Mouse (Mus musculus) MEL (cell line): Measurements from ENCODE around the gene C1galt1c1. TPM values are rescaled to one million over a fixed set of nuclear protein-coding genes. Genes with fewer than 3 reads are reported as not detected.

ENCODE experiments used
- DNase-seq: peaks from one replicate; pipeline ENCODE4 v3.0.0; 2011; ENCODE audit warnings: low read depth, low spot score
- H3K27ac ChIP-seq: 2 replicates; pipeline ENCODE4 v1.5.1; 2012; ENCODE audit warnings: low read depth, mild to moderate bottlenecking, control low read depth, low read length, moderate library complexity; ENCODE audit not compliant: control insufficient read depth
- H3K27me3 ChIP-seq, 2 experiments: fragments of 150-350 bp in 1 of 2; sonication (generic) in 1 of 2; 2 replicates each; pipeline ENCODE4 v1.6.1; 2012; ENCODE audit warnings: low read length in 2 of 2, mild to moderate bottlenecking in 2 of 2, improper control_type of control experiment in 1 of 2, moderate library complexity in 1 of 2; ENCODE audit not compliant: insufficient read depth in 2 of 2, control insufficient read depth in 1 of 2
- H3K36me3 ChIP-seq, 2 experiments: 2 replicates each; pipeline ENCODE4 v1.6.1; 2012 to 2014; ENCODE audit warnings: low read length in 2 of 2, improper control_type of control experiment in 1 of 2, inconsistent platforms in 1 of 2, mild to moderate bottlenecking in 1 of 2; ENCODE audit not compliant: insufficient read depth in 2 of 2, control insufficient read depth in 1 of 2
- H3K4me1 ChIP-seq, 2 experiments: fragments of 150-350 bp in 1 of 2; sonication (generic) in 1 of 2; 2 replicates each; pipeline ENCODE4 v1.6.1; 2012; ENCODE audit warnings: low read length in 2 of 2, improper control_type of control experiment in 1 of 2, mild to moderate bottlenecking in 1 of 2; ENCODE audit not compliant: insufficient read depth in 2 of 2, control insufficient read depth in 1 of 2
- H3K4me3 ChIP-seq, 2 experiments: fragments of 150-350 bp in 1 of 2; sonication (generic) in 1 of 2; 2 replicates each; pipeline ENCODE4 v1.5.1; 2012; ENCODE audit warnings: low read depth in 2 of 2, low read length in 2 of 2, mild to moderate bottlenecking in 2 of 2, moderate library complexity in 2 of 2, control low read depth in 1 of 2, improper control_type of control experiment in 1 of 2; ENCODE audit not compliant: control insufficient read depth in 1 of 2, insufficient read depth in 1 of 2
- H3K79me2 ChIP-seq: 2 replicates; pipeline ENCODE4 v1.6.1; 2012; ENCODE audit warnings: mild to moderate bottlenecking, low read length, moderate library complexity; ENCODE audit not compliant: control insufficient read depth, poor library complexity, insufficient read depth
- H3K9ac ChIP-seq: 2 replicates; pipeline ENCODE4 v1.6.1; 2012; ENCODE audit warnings: low read depth, mild to moderate bottlenecking, control low read depth, low read length, moderate library complexity; ENCODE audit not compliant: control insufficient read depth, poor library complexity, severe bottlenecking
- H3K9me3 ChIP-seq: fragments of 150-350 bp; sonication (generic); replicated peaks from 2 replicates; pipeline ENCODE4 v1.6.1; 2012; ENCODE audit warnings: mild to moderate bottlenecking, low read length, improper control_type of control experiment, moderate library complexity; ENCODE audit not compliant: insufficient read depth
- BHLHE40 ChIP-seq: IDR thresholded peaks from 2 replicates; pipeline ENCODE4 v1.6.1; 2012; ENCODE audit warnings: low read depth, mild to moderate bottlenecking, inconsistent platforms, low read length, improper control_type of control experiment, borderline replicate concordance
- CHD1 ChIP-seq: IDR thresholded peaks from 2 replicates; pipeline ENCODE4 v1.6.1; 2012; ENCODE audit warnings: low read depth, mild to moderate bottlenecking, inconsistent platforms, low read length, improper control_type of control experiment
- CHD2 ChIP-seq: IDR thresholded peaks from 2 replicates; pipeline ENCODE4 v1.6.1; 2011; ENCODE audit warnings: low read length, improper control_type of control experiment
- CTCF ChIP-seq, 3 experiments: IDR thresholded peaks in 2 of 3; conservative IDR thresholded peaks in 1 of 3; 2 replicates each; pipeline ENCODE4 v1.5.1; 2011 to 2012; ENCODE audit warnings: low read length in 3 of 3, low read depth in 2 of 3, mild to moderate bottlenecking in 2 of 3, improper control_type of control experiment in 1 of 3, inconsistent platforms in 1 of 3, mixed read lengths in 1 of 3, moderate library complexity in 1 of 3; ENCODE audit not compliant: control insufficient read depth in 1 of 3, insufficient read depth in 1 of 3, poor library complexity in 1 of 3, severe bottlenecking in 1 of 3
- E2F4 ChIP-seq: IDR thresholded peaks from 2 replicates; pipeline ENCODE4 v1.6.1; 2011; ENCODE audit warnings: low read depth, low read length, improper control_type of control experiment, borderline replicate concordance
- ELF1 ChIP-seq: IDR thresholded peaks from 2 replicates; pipeline ENCODE4 v1.6.1; 2014; ENCODE audit warnings: low read depth, mild to moderate bottlenecking, inconsistent platforms, low read length, improper control_type of control experiment, moderate library complexity
- EP300 ChIP-seq, 2 experiments: IDR thresholded peaks; 2 replicates each; pipeline ENCODE4 v1.6.1; 2011; ENCODE audit warnings: improper control_type of control experiment in 2 of 2, low read length in 2 of 2, low read depth in 1 of 2, mild to moderate bottlenecking in 1 of 2
- ETS1 ChIP-seq: IDR thresholded peaks from 2 replicates; pipeline ENCODE4 v1.6.1; 2012; ENCODE audit warnings: low read depth, mild to moderate bottlenecking, inconsistent platforms, low read length, improper control_type of control experiment, moderate library complexity
- GATA1 ChIP-seq: IDR thresholded peaks from 2 replicates; pipeline ENCODE4 v1.6.1; 2011; ENCODE audit warnings: low read depth, low read length, improper control_type of control experiment
- JUND ChIP-seq: IDR thresholded peaks from 2 replicates; pipeline ENCODE4 v1.6.1; 2011; ENCODE audit warnings: low read depth, mild to moderate bottlenecking, improper control_type of control experiment, low read length
- MAZ ChIP-seq: IDR thresholded peaks from 2 replicates; pipeline ENCODE4 v1.6.1; 2012; ENCODE audit warnings: low read depth, mild to moderate bottlenecking, inconsistent platforms, low read length, improper control_type of control experiment
- MXI1 ChIP-seq: IDR thresholded peaks from 2 replicates; pipeline ENCODE4 v1.6.1; 2011; ENCODE audit warnings: mild to moderate bottlenecking, low read depth, low read length, improper control_type of control experiment
- MYB ChIP-seq: IDR thresholded peaks from 2 replicates; pipeline ENCODE4 v1.6.1; 2011; ENCODE audit warnings: mild to moderate bottlenecking, low read depth, low read length, improper control_type of control experiment
- MYC ChIP-seq: IDR thresholded peaks from 2 replicates; pipeline ENCODE4 v1.6.1; 2011; ENCODE audit warnings: low read depth, mild to moderate bottlenecking, low read length, improper control_type of control experiment, moderate library complexity
- POLR2A ChIP-seq, 2 experiments: IDR thresholded peaks; 2 replicates each; pipeline ENCODE4 v1.6.1; 2011 to 2012; ENCODE audit warnings: low read length in 2 of 2, mild to moderate bottlenecking in 2 of 2, control low read depth in 1 of 2, improper control_type of control experiment in 1 of 2, low read depth in 1 of 2, moderate library complexity in 1 of 2; ENCODE audit not compliant: control insufficient read depth in 1 of 2, insufficient read depth in 1 of 2, poor library complexity in 1 of 2
- POLR2AphosphoS5 ChIP-seq: IDR thresholded peaks from 2 replicates; pipeline ENCODE4 v1.6.1; 2012; ENCODE audit warnings: low read depth, borderline replicate concordance, mild to moderate bottlenecking, inconsistent platforms, low read length, moderate library complexity, mixed read lengths
- RAD21 ChIP-seq: IDR thresholded peaks from 2 replicates; pipeline ENCODE4 v1.6.1; 2011; ENCODE audit warnings: mild to moderate bottlenecking, low read depth, low read length, improper control_type of control experiment
- SIN3A ChIP-seq: IDR thresholded peaks from 2 replicates; pipeline ENCODE4 v1.6.1; 2012; ENCODE audit warnings: low read length, improper control_type of control experiment, inconsistent platforms
- TAL1 ChIP-seq: IDR thresholded peaks from 2 replicates; pipeline ENCODE4 v1.6.1; 2012; ENCODE audit warnings: mild to moderate bottlenecking, inconsistent platforms, low read length, moderate library complexity, mixed read lengths
- ZKSCAN1 ChIP-seq: IDR thresholded peaks from 2 replicates; pipeline ENCODE4 v1.6.1; 2012; ENCODE audit warnings: low read depth, mild to moderate bottlenecking, inconsistent platforms, low read length, improper control_type of control experiment, moderate library complexity
- ZMIZ1 ChIP-seq: IDR thresholded peaks from 2 replicates; pipeline ENCODE4 v1.6.1; 2012; ENCODE audit warnings: low read depth, mild to moderate bottlenecking, inconsistent platforms, low read length, improper control_type of control experiment, moderate library complexity
- polyA plus RNA-seq, 2 experiments: library from polyadenylated mRNA; stranded (reverse) in 1 of 2; unstranded in 1 of 2; fragments of >175 nt in 1 of 2; fragments of >200 nt in 1 of 2; gene quantifications; 2 replicates each; pipeline versions ENCODE4 v1.2.1 to v1.2.4; 2012; ENCODE audit warnings: low replicate concordance in 2 of 2, low read depth in 1 of 2; ENCODE audit not compliant: insufficient read length in 2 of 2, insufficient read depth in 1 of 2, missing spikeins in 1 of 2
- total RNA-seq: library from RNA; depleted of rRNA; stranded (reverse); fragments of 300-350 nt; gene quantifications from 2 replicates; pipeline ENCODE4 v1.2.3, GENCODE M21; 2012

Gene C1galt1c1
- total and polyA plus RNA-seq, 3 experiments = 8.0 to 11.0 TPM; not detected in 1

- 0 out of 2 replicates have a peak, but pooled peaks have one; percentile 26 for TF ChIP-seq ZMIZ1
- peak; percentile 17; the same call in 1 of the 2 replicates for TF ChIP-seq CHD2
Observed at GRCm38 (mm10) chrX:38600177-38600994, 34.5 kb downstream of the C1galt1c1 start, which contains the start of gene Mcts1 (continued).

DNA sequence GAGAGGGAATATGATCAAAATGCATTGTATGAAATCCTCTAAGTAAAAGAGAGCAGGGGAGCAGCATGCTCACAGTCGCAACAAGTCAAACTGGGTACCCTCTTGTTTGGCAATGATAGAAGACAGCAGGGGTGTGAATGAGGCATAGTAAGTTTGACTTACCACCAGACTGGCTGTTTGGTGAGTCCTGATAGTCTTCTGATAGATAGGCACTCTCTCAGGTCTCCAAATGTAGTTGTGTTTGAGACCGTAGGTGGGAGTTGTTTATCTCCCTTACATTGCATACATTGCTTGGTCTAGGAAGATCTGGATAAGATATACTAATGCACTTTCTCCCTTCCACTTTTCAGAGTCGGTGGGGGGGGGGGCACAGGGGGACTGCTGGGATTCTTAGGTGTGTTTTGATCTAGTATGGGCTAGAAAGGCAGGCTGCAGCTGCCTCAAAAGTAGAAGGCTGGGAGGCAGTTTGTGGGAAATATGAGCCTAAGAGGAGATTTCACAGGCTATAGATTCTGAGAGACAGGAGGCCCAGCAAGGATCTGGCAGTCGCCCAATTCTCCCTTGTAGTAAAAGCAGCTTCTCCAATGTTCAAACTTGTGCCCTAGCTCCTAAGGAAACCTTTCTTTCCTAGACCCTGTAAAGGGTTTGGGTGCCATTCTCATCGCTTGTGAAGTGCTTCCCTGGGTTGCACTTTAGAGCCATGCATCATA lies 41.6 kb downstream of the C1galt1c1 start:
- Histone ChIP-seq H3K27me3 (no peaks in the 10 kb centered on the region), H3K36me3 (peaks cover 0 to 30% of the 10 kb centered on the region in 2 experiments; a peak in 2 of 4 replicates), H3K4me1 (peaks cover 12 to 28% of the 10 kb centered on the region in 2 experiments), H3K4me3 (0 out of 4 replicates have a peak overlapping the region, but pooled peaks of 1 of the 2 experiments have one; percentile 6), H3K27ac (peak overlapping the region; percentile 41), H3K79me2 (no peaks in the 10 kb centered on the region), H3K9ac (no peak overlapping the region), H3K9me3 (no peaks in the 10 kb centered on the region)
- peak; percentile 73 for DNase-seq
- TF ChIP-seq CTCF (IDR thresholded peaks at IDR 0.05 in 2 of 3, conservative IDR thresholded peaks at IDR 0.05 in 1 of 3; ENCODE audit: control insufficient read depth in 1 of 3, insufficient read depth in 1 of 3, low read depth in 2 of 3, low read length in 3 of 3, poor library complexity in 1 of 3, severe bottlenecking in 1 of 3) = no peak
- no peak; the same call in 1 of the 2 replicates for TF ChIP-seq MXI1
- no peak for TF ChIP-seq ZKSCAN1
- no peak for TF ChIP-seq RAD21
- no peak for TF ChIP-seq CHD1
- TF ChIP-seq BHLHE40 = no peak
- TF ChIP-seq MYB = no peak
- TF ChIP-seq JUND = no peak
- TF ChIP-seq POLR2A (IDR thresholded peaks at IDR 0.05; ENCODE audit: control insufficient read depth in 1 of 2, insufficient read depth in 1 of 2, low read depth in 1 of 2, low read length in 2 of 2, poor library complexity in 1 of 2) = no peak
- TF ChIP-seq ETS1 = no peak
- TF ChIP-seq EP300 (IDR thresholded peaks at IDR 0.05; ENCODE audit: low read depth in 1 of 2, low read length in 2 of 2) = peak in 1 of 2 experiments; percentile 66; a peak in 2 of 4 replicates
- no peak for TF ChIP-seq E2F4
- TF ChIP-seq MYC = no peak
- TF ChIP-seq SIN3A = no peak
- TF ChIP-seq POLR2AphosphoS5 = no peak
- TF ChIP-seq ELF1 = no peak
- TF ChIP-seq GATA1 = peak; percentile 68
- TF ChIP-seq MAZ = no peak
- peak; percentile 28; the same call in 1 of the 2 replicates for TF ChIP-seq TAL1
